Mouse (Mus musculus) liver, embryonic 13.5 days (tissue): ENCODE results near the gene Sall2. TPM values are rescaled to one million over a fixed set of nuclear protein-coding genes. Genes with fewer than 3 reads are reported as not detected.

Experiments used
- ATAC-seq: fragments of 200-750 bp; cut with Nextera tagmentation; 2 replicates; pipeline ENCODE4 v1.8.0; 2017; ENCODE audit warnings: low read depth, mild to moderate bottlenecking, moderate number of reproducible peaks, moderate library complexity
- DNase-seq: peaks from one replicate; pipeline ENCODE4 v3.0.0; 2022
- H3K27ac ChIP-seq: fragments of 300-500 bp; sonication (generic); 2 replicates; pipeline ENCODE4 v1.5.1; 2015; ENCODE audit warnings: moderate library complexity, mild to moderate bottlenecking, inconsistent platforms
- H3K27me3 ChIP-seq: fragments of 300-500 bp; sonication (generic); 2 replicates; pipeline ENCODE4 v1.6.1; 2015; ENCODE audit warnings: mild to moderate bottlenecking, inconsistent platforms
- H3K36me3 ChIP-seq: fragments of 300-500 bp; sonication (generic); 2 replicates; pipeline ENCODE4 v1.6.1; 2015; ENCODE audit warnings: mild to moderate bottlenecking, inconsistent platforms
- H3K4me1 ChIP-seq: fragments of 300-500 bp; sonication (generic); replicated peaks from 2 replicates; pipeline ENCODE4 v1.6.1; 2015; ENCODE audit warnings: inconsistent platforms
- H3K4me2 ChIP-seq: fragments of 300-500 bp; sonication (generic); 2 replicates; pipeline ENCODE4 v1.6.1; 2015; ENCODE audit warnings: inconsistent platforms, mild to moderate bottlenecking, moderate library complexity
- H3K4me3 ChIP-seq: fragments of 300-500 bp; sonication (generic); replicated peaks from 2 replicates; pipeline ENCODE4 v1.5.1; 2015; ENCODE audit warnings: mild to moderate bottlenecking, inconsistent platforms
- H3K9ac ChIP-seq: fragments of 300-500 bp; sonication (generic); 2 replicates; pipeline ENCODE4 v1.6.1; 2015; ENCODE audit warnings: mild to moderate bottlenecking, inconsistent platforms
- H3K9me3 ChIP-seq: fragments of 300-500 bp; sonication (generic); replicated peaks from 2 replicates; pipeline ENCODE4 v1.6.1; 2016; ENCODE audit warnings: inconsistent platforms
- WGBS: fragments of 180-500 bp; shearing (Covaris S2); methylation state at CpG from one replicate; pipeline ENCODE4 v1.1.7; 2015; ENCODE audit not compliant: insufficient replicate concordance; 5-methylcytosine and 5-hydroxymethylcytosine counted together
- polyA plus RNA-seq: library from polyadenylated mRNA; unstranded; fragments of >200 nt; fragmentation: Nextera tagmentation; extraction: Ambion mirVana; gene quantifications from 2 replicates; pipeline ENCODE4 v1.2.1, GENCODE M21; 2015

Gene Sall2
- 1.2 and 1.5 TPM in 2 replicates for polyA plus RNA-seq

GRCm38 (mm10) chr14:52327910-52328812 is at the start of gene Sall2:
Gene Sall2 (minus strand): TSS chr14:52328762.
- no peak within 1 kb of the TSS for H3K9ac ChIP-seq
- WGBS, result 4% methylated on average over 26 of the region's 26 CpGs
- H3K36me3 ChIP-seq, result no peaks in the 10 kb centered on the region
- DNase-seq (no peak), ATAC-seq (no peak)
- H3K4me2 ChIP-seq, result peak within 1 kb of the TSS; percentile 44
- H3K27me3 ChIP-seq, result peaks cover 89% of the 10 kb centered on the region
- H3K4me3 ChIP-seq, result peak within 1 kb of the TSS; percentile 26
- H3K9me3 ChIP-seq, result no peaks in the 10 kb centered on the region
- H3K27ac ChIP-seq, result no peak within 1 kb of the TSS
- H3K4me1 ChIP-seq, result no peaks in the 10 kb centered on the region

DNA sequence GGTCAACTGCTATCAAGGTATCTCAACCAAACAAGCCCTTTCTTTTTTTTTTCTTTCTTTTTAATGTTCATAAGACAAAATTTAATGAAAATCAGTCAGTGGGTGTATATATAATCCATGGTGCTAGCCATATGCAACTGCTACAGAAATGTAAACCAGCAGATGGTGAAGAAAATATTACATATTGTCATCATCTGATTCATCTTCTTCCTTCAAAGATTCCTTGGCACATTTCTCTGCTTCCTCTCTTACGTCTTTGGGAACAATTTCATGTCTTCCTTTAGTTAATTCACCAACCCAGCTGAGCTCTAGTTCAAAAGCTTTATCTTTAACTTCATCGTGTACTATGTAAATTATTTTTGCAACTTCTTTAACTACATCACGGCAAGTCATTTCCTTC is 40.2 kb upstream of the Sall2 start:
- H3K4me2 ChIP-seq, result no peak overlapping the region
- H3K36me3 ChIP-seq, result no peaks in the 10 kb centered on the region
- H3K27ac ChIP-seq, result no peak overlapping the region
- 74% methylated on average over 3 of the region's 3 CpGs for WGBS
- H3K4me3 ChIP-seq, result no peak overlapping the region
- H3K9ac ChIP-seq, result no peak overlapping the region
- no peaks in the 10 kb centered on the region for H3K9me3 ChIP-seq
- no peaks in the 10 kb centered on the region for H3K27me3 ChIP-seq
- no peak for ATAC-seq
- no peak for DNase-seq
- no peaks in the 10 kb centered on the region for H3K4me1 ChIP-seq

DNA sequence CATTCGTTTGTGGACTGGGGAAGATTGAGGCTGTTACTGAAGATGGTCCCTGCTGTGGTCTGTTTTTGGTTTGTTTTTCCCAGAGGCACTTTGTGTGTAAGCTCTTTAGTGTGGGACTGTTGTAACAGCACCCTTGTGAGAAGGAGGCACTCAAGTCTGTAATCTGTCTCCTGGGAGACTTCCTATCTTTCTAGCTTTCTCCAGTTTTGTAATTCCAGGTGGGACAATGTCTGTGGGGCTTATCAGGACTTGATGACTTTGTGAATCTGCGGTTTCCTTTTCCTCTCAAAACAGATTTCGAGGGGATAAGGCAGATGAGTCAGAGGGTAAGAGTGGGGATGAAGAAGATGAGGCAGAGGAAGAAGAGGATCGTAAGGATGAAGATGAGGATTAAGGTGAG is 27.7 kb upstream of the Sall2 start, which contains the start of gene Olfr1513:
TSS of gene Olfr1513 (minus strand) at position 101 of the 400 bp plus-strand sequence.
- DNase-seq, result no peak
- H3K4me2 ChIP-seq, result no peak within 1 kb of the TSS
- no peak within 1 kb of the TSS for H3K27ac ChIP-seq
- H3K9ac ChIP-seq, result no peak within 1 kb of the TSS
- no peaks in the 10 kb centered on the region for H3K4me1 ChIP-seq
- no peak for ATAC-seq
- H3K36me3 ChIP-seq, result no peaks in the 10 kb centered on the region
- no peaks in the 10 kb centered on the region for H3K9me3 ChIP-seq
- 41% methylated on average over 4 of the region's 4 CpGs for WGBS
- H3K4me3 ChIP-seq, result no peak within 1 kb of the TSS
- H3K27me3 ChIP-seq, result no peaks in the 10 kb centered on the region

DNA sequence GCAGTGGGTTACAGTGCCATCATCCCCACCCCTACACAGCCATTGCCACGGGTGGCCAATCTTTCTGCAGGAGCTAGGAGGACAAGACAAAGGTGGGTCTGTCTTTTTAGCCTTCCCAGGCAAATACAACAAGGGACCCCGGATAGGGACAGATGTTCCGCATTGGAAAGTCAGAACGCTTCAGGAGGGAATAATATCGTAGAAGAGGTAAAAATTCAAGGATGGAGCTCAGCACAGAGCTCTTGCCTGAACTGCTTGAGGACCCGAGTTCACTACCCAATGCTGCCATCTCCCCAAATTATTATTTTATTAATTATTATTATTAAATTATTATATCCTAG is 10.9 kb upstream of the Sall2 start:
- DNase-seq (no peak), ATAC-seq (no peak)
- 58% methylated on average over 6 of the region's 6 CpGs for WGBS
- H3K4me1 ChIP-seq, result peaks cover 3% of the 10 kb centered on the region
- no peak overlapping the region for H3K4me3 ChIP-seq
- no peak overlapping the region for H3K4me2 ChIP-seq
- no peaks in the 10 kb centered on the region for H3K36me3 ChIP-seq
- H3K27me3 ChIP-seq, result peaks cover 11% of the 10 kb centered on the region
- no peak overlapping the region for H3K9ac ChIP-seq
- H3K9me3 ChIP-seq, result no peaks in the 10 kb centered on the region
- H3K27ac ChIP-seq, result no peak overlapping the region

DNA sequence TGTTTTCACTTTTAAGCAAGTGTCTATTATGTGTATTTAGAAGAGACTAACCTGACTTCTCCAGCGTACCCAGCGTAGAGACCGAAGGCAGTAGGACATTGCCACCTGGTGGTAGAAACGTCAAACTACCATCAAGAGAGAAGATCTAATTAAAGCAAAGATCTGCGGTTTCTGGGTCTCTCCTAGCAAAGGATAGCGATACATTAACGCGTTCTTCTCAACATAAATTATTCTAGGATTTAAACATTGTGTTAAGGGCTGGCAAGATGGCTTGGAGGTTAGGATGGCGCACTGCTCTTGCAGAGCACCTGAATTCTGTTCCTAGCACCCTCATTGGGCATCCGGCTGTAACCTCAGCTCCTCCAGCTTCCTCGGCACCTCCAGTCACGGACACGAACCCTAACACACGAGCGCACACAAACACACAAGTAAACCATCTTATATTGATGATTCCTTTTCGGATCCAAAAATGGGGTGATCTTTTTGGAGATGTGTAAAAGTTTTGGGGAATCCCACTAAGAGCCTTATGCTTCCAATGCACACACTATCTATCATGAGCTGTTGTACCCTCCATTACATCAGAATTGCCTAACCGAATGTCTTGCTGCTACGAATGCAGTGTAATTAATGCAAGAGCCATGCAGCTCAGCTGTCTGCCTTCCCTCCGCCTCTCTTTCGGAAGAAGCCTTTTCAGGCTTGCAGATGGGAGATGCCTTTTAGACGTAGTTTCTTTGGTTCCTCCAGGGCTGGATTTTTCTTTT is 10.4 kb upstream of the Sall2 start:
- 24% methylated on average over 21 of the region's 21 CpGs for WGBS
- Histone ChIP-seq H3K4me2 (no peak overlapping the region), H3K36me3 (no peaks in the 10 kb centered on the region), H3K4me1 (peaks cover 3% of the 10 kb centered on the region), H3K27ac (no peak overlapping the region), H3K9me3 (no peaks in the 10 kb centered on the region), H3K4me3 (no peak overlapping the region), H3K27me3 (peaks cover 15% of the 10 kb centered on the region), H3K9ac (no peak overlapping the region)
- peak; percentile 24 for DNase-seq
- ATAC-seq, result peak; percentile 41; the same call in 1 of the 2 replicates

DNA sequence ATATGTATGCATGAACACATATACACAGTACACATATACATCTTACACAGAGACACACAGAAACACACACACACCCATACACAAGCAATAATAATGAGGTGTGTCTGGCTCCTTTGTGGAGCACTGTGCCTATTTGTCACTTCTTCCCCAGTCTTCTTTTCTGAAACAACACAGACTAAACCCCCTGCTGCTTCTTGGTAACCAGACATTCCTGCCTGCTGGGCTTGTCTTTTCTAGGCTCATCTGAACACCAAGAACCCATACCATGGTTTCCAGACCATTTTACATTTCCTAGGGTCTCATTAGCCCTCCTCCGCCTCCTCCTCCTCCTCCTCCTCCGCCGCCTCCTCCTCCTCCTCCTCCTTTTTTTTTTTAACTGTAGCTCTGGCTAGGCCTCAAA is 3.6 kb upstream of the Sall2 start:
- Histone ChIP-seq H3K4me2 (no peak overlapping the region), H3K27ac (no peak overlapping the region), H3K4me1 (no peaks in the 10 kb centered on the region), H3K4me3 (no peak overlapping the region), H3K9ac (no peak overlapping the region), H3K9me3 (no peaks in the 10 kb centered on the region), H3K27me3 (peaks cover 66% of the 10 kb centered on the region), H3K36me3 (no peaks in the 10 kb centered on the region)
- DNase-seq, result no peak
- 52% methylated on average over 3 of the region's 3 CpGs for WGBS
- ATAC-seq, result no peak

GRCm38 (mm10) chr14:52331069-52331750 is 2.6 kb upstream of the Sall2 start:
- Histone ChIP-seq H3K4me1 (no peaks in the 10 kb centered on the region), H3K36me3 (no peaks in the 10 kb centered on the region), H3K9me3 (no peaks in the 10 kb centered on the region), H3K9ac (no peak overlapping the region), H3K27ac (no peak overlapping the region), H3K27me3 (peaks cover 76% of the 10 kb centered on the region), H3K4me3 (no peak overlapping the region), H3K4me2 (no peak overlapping the region)
- ATAC-seq (no peak), DNase-seq (no peak)
- WGBS, result 24% methylated on average over 4 of the region's 4 CpGs

GRCm38 (mm10) chr14:52327375-52327901 is 1.1 kb downstream of the Sall2 start:
- WGBS, result 6% methylated on average over 14 of the region's 14 CpGs
- no peak overlapping the region for H3K27ac ChIP-seq
- no peaks in the 10 kb centered on the region for H3K4me1 ChIP-seq
- ATAC-seq (no peak), DNase-seq (no peak)
- peak overlapping the region; percentile 44 for H3K4me2 ChIP-seq
- no peaks in the 10 kb centered on the region for H3K36me3 ChIP-seq
- H3K9ac ChIP-seq, result no peak overlapping the region
- no peaks in the 10 kb centered on the region for H3K9me3 ChIP-seq
- H3K4me3 ChIP-seq, result peak overlapping the region; percentile 26; the same call in 1 of the 2 replicates
- H3K27me3 ChIP-seq, result peaks cover 88% of the 10 kb centered on the region

- no peak overlapping the region for H3K4me2 ChIP-seq
- no peaks in the 10 kb centered on the region for H3K36me3 ChIP-seq
- no peaks in the 10 kb centered on the region for H3K4me1 ChIP-seq
- H3K27me3 ChIP-seq, result peaks cover 77% of the 10 kb centered on the region
- DNase-seq, result no peak
- WGBS, result 14% methylated on average over 4 of the region's 4 CpGs
- H3K9ac ChIP-seq, result no peak overlapping the region
- ATAC-seq, result no peak
- H3K4me3 ChIP-seq, result no peak overlapping the region
- no peak overlapping the region for H3K27ac ChIP-seq
- H3K9me3 ChIP-seq, result no peaks in the 10 kb centered on the region
Observed at GRCm38 (mm10) chr14:52325890-52326289, 2.7 kb downstream of the Sall2 start.

GRCm38 (mm10) chr14:52319361-52319760 is 9.2 kb downstream of the Sall2 start:
- Histone ChIP-seq H3K27ac (no peak overlapping the region), H3K27me3 (peaks cover 51% of the 10 kb centered on the region), H3K4me1 (peaks cover 24% of the 10 kb centered on the region), H3K4me2 (no peak overlapping the region), H3K36me3 (no peaks in the 10 kb centered on the region), H3K9ac (no peak overlapping the region), H3K4me3 (no peak overlapping the region), H3K9me3 (no peaks in the 10 kb centered on the region)
- DNase-seq (no peak), ATAC-seq (no peak)
- WGBS, result 58% methylated on average over 6 of the region's 6 CpGs
